Mouse (Mus musculus): ENCODE data around the gene Gnl1. TPM values are rescaled to one million over a fixed set of nuclear protein-coding genes. Genes with fewer than 3 reads are reported as not detected.

Gene Gnl1
- polyA plus RNA-seq, 1 experiment from 2014 or later: 61.1 TPM

DNA sequence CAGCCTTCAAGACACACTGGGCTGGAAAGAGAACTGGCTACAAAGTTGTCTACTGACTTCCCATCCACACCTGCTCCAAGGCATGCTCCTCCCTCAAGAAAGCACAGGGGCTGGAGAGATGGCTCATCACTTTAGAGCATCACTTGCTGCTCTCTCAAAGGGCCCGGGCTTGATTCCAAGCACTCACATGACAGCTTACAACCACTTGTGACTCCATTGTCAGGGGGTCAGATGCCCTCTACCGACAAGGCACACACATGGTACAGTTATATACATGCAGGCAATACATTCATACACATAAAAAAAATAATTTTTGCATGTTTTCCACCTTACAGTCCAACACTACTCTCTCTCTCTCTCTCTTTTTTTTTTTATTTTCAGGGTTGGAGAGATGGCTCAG, 12.0 kb upstream of the Gnl1 start:
- Histone ChIP-seq H3K36me3 (replicated peaks) (peaks cover 59% of the 10 kb centered on the region), H3K4me3 (no peak overlapping the region), H3K27me3 (replicated peaks; ENCODE audit: low read depth, poor library complexity, severe bottlenecking) (no peaks in the 10 kb centered on the region), H3K27ac (replicated peaks) (no peak overlapping the region), H3K4me1 (peaks cover 17% of the 10 kb centered on the region), H3K9me3 (no peaks in the 10 kb centered on the region)
- WGBS: 87% methylated on average over 2 of the region's 2 CpGs
- no peak for DNase-seq (ENCODE audit: low spot score)

DNA sequence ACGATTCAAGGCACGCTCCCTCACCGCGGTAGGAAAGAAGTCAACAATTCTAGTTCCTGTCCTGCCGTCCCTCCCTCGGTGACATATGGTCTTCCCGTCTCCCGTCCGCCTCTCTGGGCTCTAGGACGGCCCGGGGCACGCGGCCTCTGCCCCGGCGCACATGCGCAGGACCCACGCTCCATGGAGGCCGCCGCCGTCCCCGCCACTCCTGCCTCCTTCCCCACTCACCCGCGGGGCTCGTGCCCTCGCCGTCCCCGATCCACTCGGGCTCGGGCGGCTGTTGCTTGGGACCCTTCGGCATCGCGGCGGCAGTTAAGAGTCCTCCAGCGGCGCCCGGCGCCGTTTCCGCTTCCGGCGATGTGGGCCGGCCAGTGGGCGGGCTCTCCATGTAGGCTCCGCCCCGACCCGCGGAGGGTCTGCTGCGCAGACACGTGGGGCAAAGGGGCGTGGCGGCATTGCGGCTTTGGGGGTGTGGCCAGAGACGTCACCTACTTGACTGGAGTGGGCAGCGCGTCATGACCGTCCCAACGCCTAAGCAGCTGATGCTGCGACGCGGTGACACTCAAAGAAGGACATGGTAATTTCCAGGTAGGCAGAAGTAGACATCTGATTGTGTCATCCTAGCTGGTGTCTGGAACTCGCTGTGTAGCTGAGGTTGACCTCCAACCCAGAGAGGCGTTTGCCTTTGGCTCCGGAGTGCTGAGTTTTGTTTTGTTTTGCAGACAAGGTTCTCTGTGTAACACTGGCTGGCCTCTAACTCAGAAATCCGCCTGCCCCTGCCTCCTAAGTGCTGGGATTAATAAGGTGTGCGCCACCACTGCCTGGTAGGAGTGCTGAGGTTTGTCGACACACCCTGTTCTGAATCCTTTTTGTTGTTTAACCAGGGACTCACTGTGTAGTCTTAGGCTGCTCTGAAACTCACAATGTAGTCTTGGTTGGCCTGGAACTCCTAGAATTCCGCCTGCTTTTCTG, 9.9 kb upstream of the Gnl1 start, which contains the start of gene Abcf1:
Abcf1 (minus strand) TSS at position 344 of the 972 bp plus-strand sequence.
- Histone ChIP-seq H3K27me3 (replicated peaks; ENCODE audit: low read depth, poor library complexity, severe bottlenecking) (no peaks in the 10 kb centered on the region), H3K27ac (replicated peaks) (peak within 1 kb of the TSS; percentile 88), H3K36me3 (replicated peaks) (peaks cover 59% of the 10 kb centered on the region), H3K4me1 (peaks cover 17% of the 10 kb centered on the region), H3K9me3 (no peaks in the 10 kb centered on the region), H3K4me3 (peak within 1 kb of the TSS; percentile 82)
- under 1% methylated on average over 68 of the region's 68 CpGs for WGBS
- peak; percentile 99 for DNase-seq (ENCODE audit: low spot score)

DNA sequence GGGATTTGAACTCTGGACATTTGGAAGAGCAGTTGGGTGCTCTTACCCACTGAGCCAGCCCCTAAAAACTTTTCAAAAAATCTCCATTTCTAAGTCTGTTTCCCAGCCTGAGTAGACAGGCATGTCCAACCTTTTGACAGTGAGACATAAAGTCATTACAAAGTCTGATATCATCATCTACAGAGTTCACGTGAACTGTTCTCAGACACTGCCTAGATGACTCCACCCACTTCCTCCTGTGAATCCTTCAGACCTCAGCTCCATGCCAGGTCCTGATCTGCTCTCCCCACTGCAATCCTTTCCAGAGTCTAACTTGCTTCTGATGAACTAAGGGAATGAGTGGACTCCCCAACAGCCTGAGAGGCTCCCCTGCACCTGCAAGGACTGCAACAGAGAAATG, 7.5 kb upstream of the Gnl1 start:
- peaks cover 17% of the 10 kb centered on the region for H3K4me1 ChIP-seq
- peaks cover 54% of the 10 kb centered on the region for H3K36me3 ChIP-seq (replicated peaks)
- 83% methylated on average over 1 of the region's 1 CpGs for WGBS
- H3K27ac ChIP-seq (replicated peaks): no peak overlapping the region
- no peaks in the 10 kb centered on the region for H3K27me3 ChIP-seq (replicated peaks; ENCODE audit: low read depth, poor library complexity, severe bottlenecking)
- no peaks in the 10 kb centered on the region for H3K9me3 ChIP-seq
- H3K4me3 ChIP-seq: no peak overlapping the region
- DNase-seq (ENCODE audit: low spot score): no peak

DNA sequence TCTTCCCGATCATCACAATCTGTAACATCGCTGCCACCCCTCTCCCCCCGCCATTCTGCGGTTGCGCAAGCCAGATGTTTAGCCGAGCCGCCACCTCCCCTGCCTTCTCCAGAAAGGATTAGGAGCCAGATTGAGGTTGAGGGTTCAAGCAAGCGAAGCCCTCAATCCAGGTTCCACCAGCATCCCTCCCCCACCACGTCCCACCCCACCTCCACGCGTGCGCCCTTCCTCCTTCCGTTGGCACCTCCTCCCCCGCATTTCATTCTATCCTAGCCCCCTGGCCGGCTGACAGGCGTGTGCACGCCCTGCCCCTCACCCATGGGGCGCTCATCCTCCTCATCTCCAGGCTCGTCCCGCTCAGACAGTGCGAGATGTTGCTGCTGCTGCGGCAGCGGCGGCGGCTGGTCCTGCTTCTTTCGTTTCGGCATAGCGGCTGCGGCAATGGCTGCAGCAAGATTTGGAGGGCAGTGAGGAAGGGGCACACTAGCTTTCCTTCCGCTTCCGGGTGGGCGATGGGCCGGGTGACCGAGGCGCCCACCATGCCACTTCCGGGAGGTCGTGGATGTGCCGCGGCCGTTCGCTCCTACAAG, 745 bp upstream of the Gnl1 start:
- Histone ChIP-seq H3K27ac (replicated peaks) (peak overlapping the region; percentile 95), H3K27me3 (replicated peaks; ENCODE audit: low read depth, poor library complexity, severe bottlenecking) (no peaks in the 10 kb centered on the region), H3K36me3 (replicated peaks) (peaks cover 59% of the 10 kb centered on the region), H3K4me1 (peaks cover 25% of the 10 kb centered on the region), H3K4me3 (peak overlapping the region; percentile 86), H3K9me3 (no peaks in the 10 kb centered on the region)
- peak; percentile 91 for DNase-seq (ENCODE audit: low spot score)
- under 1% methylated on average over 41 of the region's 41 CpGs for WGBS

DNA sequence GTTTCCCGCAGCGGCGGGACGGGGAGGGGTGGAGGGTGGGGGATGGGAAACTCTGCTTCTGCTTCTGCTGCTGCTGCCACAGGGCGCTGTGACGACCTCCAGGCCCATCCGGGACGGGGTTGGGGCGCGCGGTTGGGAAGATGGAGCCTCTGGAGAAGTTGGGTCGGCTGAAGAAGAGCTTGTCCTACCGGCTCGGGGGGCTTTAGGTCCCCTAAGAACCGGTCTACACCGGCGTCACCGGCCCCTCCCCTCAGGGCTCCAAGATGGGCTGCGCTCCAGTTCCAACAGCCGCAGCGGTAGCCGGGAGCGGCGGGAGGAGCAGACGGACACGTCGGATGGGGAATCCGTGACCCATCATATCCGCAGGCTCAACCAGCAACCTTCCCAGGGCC, 708 bp downstream of the Gnl1 start:
- H3K4me1 ChIP-seq: peaks cover 25% of the 10 kb centered on the region
- H3K27me3 ChIP-seq (replicated peaks; ENCODE audit: low read depth, poor library complexity, severe bottlenecking): no peaks in the 10 kb centered on the region
- peaks cover 59% of the 10 kb centered on the region for H3K36me3 ChIP-seq (replicated peaks)
- H3K27ac ChIP-seq (replicated peaks): peak overlapping the region; percentile 95
- peak overlapping the region; percentile 86 for H3K4me3 ChIP-seq
- WGBS: under 1% methylated on average over 29 of the region's 29 CpGs
- DNase-seq (ENCODE audit: low spot score): peak; percentile 69
- no peaks in the 10 kb centered on the region for H3K9me3 ChIP-seq

DNA sequence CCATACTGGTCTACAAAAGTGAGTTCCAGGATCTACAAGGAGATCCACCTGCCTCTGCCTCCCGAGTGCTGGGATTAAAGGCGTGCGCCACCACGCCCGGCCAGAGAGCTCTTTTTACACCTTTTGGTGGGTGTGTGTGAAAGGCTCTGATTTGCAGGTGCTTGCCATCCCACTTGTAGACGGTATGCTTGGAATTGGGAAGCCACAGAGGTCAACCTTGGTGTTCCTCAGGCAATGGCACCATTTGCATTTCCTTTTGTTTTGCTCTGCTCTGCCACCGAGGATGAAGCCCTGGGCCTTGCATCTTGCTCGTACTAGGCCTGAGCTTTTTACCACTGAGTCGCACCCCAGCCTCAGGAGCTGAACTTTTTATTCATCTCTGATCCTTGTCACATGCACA, 2.1 kb downstream of the Gnl1 start:
- Histone ChIP-seq H3K27me3 (replicated peaks; ENCODE audit: low read depth, poor library complexity, severe bottlenecking) (no peaks in the 10 kb centered on the region), H3K36me3 (replicated peaks) (peaks cover 62% of the 10 kb centered on the region), H3K4me1 (peaks cover 25% of the 10 kb centered on the region), H3K9me3 (no peaks in the 10 kb centered on the region), H3K4me3 (peak overlapping the region; percentile 86; the same call in 1 of the 2 replicates), H3K27ac (replicated peaks) (no peak overlapping the region)
- no peak for DNase-seq (ENCODE audit: low spot score)
- 92% methylated on average over 9 of the region's 9 CpGs for WGBS

DNA sequence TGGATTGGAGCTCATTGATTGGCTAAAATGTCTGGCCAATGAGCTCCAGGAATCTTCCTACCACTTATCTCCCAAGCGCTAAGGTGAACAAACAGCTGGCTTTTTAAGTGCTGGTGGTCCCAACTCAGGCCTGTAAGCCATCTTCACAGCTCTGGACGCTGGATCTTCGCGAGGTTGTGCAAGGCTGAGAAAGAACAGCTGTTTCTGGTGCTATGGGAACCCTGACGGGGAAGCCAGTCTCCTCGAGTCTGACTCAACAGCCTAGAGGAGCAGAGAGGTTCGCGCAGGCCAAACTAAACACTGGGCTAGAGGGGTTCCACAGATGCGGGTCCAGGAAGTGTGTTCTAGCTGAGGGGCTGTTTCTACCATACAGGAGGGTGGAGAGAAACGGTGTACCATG, 12.1 kb downstream of the Gnl1 start:
- Histone ChIP-seq H3K9me3 (no peaks in the 10 kb centered on the region), H3K4me3 (no peak overlapping the region), H3K27ac (replicated peaks) (no peak overlapping the region), H3K4me1 (peaks cover 9% of the 10 kb centered on the region), H3K27me3 (replicated peaks; ENCODE audit: low read depth, poor library complexity, severe bottlenecking) (no peaks in the 10 kb centered on the region), H3K36me3 (replicated peaks) (peaks cover 32% of the 10 kb centered on the region)
- DNase-seq (ENCODE audit: low spot score): no peak
- WGBS: 53% methylated on average over 10 of the region's 10 CpGs

DNA sequence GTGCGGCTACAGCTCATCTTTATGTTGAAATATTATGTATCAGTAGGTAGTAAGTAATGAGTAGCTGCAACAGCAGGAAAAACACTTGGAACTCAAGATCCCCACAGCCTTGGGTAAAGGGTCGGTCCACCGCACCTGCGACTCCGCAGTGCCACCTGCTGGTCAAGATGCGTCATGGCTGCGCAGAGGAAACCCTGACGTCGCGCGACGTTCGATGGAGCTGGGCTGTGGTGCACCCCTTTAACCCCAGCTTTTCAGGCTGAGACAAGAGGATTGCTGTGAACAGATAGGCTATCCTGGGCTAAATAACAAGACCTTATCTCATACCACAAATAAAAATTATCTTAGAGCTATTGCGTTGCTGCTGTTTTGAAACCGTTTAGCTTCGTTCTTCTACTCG, 14.0 kb downstream of the Gnl1 start:
- DNase-seq (ENCODE audit: low spot score): peak; percentile 88
- Histone ChIP-seq H3K4me3 (peak overlapping the region; percentile 70), H3K27ac (replicated peaks) (no peak overlapping the region), H3K9me3 (no peaks in the 10 kb centered on the region), H3K36me3 (replicated peaks) (peaks cover 13% of the 10 kb centered on the region), H3K4me1 (peaks cover 17% of the 10 kb centered on the region), H3K27me3 (replicated peaks; ENCODE audit: low read depth, poor library complexity, severe bottlenecking) (no peaks in the 10 kb centered on the region)
- WGBS: 9% methylated on average over 17 of the region's 17 CpGs

DNA sequence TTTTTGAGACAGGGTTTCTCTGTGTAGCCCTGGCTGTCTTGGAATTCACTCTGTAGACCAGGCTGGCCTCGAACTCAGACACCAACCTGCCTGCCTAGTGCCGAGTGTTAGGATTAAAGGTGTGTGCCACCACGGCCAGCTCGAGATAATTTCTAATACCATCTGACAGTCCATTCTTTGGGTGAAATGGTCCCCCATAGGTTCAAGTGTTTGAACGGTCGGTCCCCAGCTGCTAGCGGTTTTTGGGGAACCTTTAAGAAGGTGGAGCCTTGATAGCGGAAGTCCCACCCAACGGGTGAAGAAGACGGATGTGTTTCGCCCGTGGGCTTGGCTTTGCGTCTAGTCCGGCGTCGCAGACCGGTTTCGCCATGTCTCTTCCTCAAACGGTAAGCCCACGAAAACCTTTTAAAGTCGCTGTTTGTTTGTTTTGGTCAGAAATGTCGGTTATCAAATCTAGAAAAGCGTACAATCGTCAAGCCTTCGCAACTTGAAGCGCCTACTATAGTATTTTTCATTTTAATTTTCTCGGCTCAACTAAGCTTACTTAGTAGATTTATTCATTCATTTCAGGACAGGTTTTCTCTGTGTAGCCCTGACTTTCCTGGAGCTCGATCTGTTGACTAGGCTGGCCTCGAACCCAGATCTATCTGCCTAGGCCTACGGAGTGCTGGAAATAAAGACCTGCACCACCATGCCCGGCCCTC, 14.7 kb downstream of the Gnl1 start:
- WGBS: 4% methylated on average over 31 of the region's 31 CpGs
- H3K9me3 ChIP-seq: no peaks in the 10 kb centered on the region
- H3K36me3 ChIP-seq (replicated peaks): peaks cover 6% of the 10 kb centered on the region
- DNase-seq (ENCODE audit: low spot score): peak; percentile 82
- H3K27me3 ChIP-seq (replicated peaks; ENCODE audit: low read depth, poor library complexity, severe bottlenecking): no peaks in the 10 kb centered on the region
- peak overlapping the region; percentile 70 for H3K4me3 ChIP-seq
- H3K27ac ChIP-seq (replicated peaks): peak overlapping the region; percentile 67
- H3K4me1 ChIP-seq: peaks cover 17% of the 10 kb centered on the region

DNA sequence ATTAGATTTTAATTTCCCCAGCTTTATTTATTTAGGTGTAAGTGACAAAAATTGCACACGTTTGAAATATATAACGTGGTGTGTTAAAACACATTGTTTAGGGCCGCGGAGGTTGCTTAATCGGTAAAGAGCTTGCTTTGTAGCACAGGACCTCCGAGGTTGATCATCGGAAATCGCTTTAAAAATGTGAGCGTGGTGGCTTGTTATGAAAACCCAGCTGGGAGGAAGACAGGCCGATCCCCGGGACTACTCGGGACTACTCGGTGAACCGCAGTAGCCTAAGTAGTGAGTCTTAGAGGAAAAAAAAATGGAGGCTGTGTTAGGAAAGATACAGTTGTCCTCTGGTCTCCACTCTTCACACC, 15.2 kb downstream of the Gnl1 start:
- WGBS: 4% methylated on average over 14 of the region's 14 CpGs
- peak overlapping the region; percentile 67 for H3K27ac ChIP-seq (replicated peaks)

DNA sequence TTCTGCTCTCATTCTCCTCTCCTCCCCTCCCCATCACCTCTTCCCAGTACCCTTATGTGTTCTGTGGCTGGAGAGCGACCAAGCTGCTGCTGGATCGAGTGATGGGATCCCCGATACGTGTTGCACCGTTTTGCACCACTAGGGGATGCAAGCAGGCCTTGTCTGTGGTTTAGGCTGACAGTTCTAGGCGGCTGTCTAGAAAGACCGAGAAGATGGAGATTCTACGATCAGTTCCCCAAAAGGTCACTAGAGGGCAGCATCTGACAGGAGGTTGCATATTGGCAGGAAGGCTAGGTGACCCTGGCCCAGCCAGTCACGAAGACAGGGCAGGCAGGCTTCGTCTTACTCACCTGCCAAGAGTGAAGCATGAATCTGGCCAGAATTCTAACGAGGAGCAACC, 17.3 kb downstream of the Gnl1 start:
- Histone ChIP-seq H3K9me3 (no peaks in the 10 kb centered on the region), H3K36me3 (replicated peaks) (peaks cover 1% of the 10 kb centered on the region; the same call in 1 of the 2 replicates), H3K27me3 (replicated peaks; ENCODE audit: low read depth, poor library complexity, severe bottlenecking) (no peaks in the 10 kb centered on the region), H3K27ac (replicated peaks) (no peak overlapping the region), H3K4me1 (peaks cover 17% of the 10 kb centered on the region), H3K4me3 (peak overlapping the region; percentile 23; the same call in 1 of the 2 replicates)
- peak; percentile 92 for DNase-seq (ENCODE audit: low spot score)
- WGBS: 5% methylated on average over 11 of the region's 11 CpGs

More for the DNA sequence above, 15.2 kb downstream of the Gnl1 start:
- no peaks in the 10 kb centered on the region for H3K9me3 ChIP-seq
- H3K27me3 ChIP-seq (replicated peaks; ENCODE audit: low read depth, poor library complexity, severe bottlenecking): no peaks in the 10 kb centered on the region
- H3K4me3 ChIP-seq: peak overlapping the region; percentile 70
- peak; percentile 24 for DNase-seq (ENCODE audit: low spot score)
- peaks cover 17% of the 10 kb centered on the region for H3K4me1 ChIP-seq
- H3K36me3 ChIP-seq (replicated peaks): peaks cover under 1% of the 10 kb centered on the region

DNA sequence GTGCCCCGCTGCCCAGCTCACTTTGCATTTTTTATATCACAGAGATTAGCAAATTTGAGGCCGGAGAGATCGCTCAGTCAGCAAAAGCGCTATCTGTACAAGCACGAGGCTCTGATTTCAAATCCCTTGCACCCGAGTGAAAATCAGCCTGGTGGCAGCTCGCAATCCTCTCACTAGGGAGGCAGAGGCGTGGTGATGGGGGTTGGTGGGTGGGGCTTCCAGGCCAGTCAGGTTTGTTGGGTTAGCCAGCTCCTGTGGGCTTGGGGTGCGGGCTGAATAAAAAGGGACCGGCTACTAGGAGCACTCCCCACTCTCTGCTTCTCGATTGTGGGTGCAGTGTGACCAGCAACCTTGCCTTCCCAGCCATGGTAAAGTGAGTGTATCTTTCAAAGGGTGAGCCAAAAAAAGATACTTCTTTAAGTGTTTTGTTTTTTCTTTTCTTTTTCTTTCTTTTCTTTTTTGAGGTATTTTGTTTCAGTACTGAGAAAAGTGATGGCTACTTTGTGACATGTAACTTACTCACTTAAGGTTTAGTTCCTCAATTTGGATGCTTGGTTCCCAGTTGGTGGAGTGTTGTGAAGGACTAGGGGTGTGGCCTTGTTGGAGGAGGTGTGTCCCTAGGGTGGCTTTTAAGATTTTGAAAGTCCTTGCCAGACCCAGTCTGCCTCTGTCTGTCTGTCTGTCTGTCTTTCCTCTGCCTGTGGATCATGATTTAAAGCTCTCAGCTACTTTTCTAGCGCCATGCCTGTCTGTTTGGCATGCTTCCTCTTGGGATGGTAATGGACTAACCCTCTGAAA, 18.3 kb downstream of the Gnl1 start:
- H3K27me3 ChIP-seq (replicated peaks; ENCODE audit: low read depth, poor library complexity, severe bottlenecking): no peaks in the 10 kb centered on the region
- peaks cover 17% of the 10 kb centered on the region for H3K4me1 ChIP-seq
- no peak overlapping the region for H3K4me3 ChIP-seq
- H3K36me3 ChIP-seq (replicated peaks): peaks cover 10% of the 10 kb centered on the region; the same call in 1 of the 2 replicates
- WGBS: 57% methylated on average over 12 of the region's 12 CpGs
- H3K27ac ChIP-seq (replicated peaks): no peak overlapping the region
- H3K9me3 ChIP-seq: no peaks in the 10 kb centered on the region
- DNase-seq (ENCODE audit: low spot score): no peak

Data from embryonic facial prominence, embryonic 10.5 days (tissue).